13 mouse cellular contexts compared by ENCODE assay signal in genomic region chr11:20555651-20556050, GRCm38 (mm10).
"Had no signal": no experiment of that assay in that cellular context is flagged by ENCODE, and none has a peak within 500 bp of the region (broad histone marks: within the 10 kb centered on the region; RNA-seq: fewer than 3 reads in every experiment).

No protein-coding gene starts in this region.

- H3K27me3 ChIP-seq: kidney, embryonic 15.5 days; midbrain, embryonic 12.5 days; neural tube, embryonic 13.5 days had no signal

- ATAC-seq: intestine, embryonic 16.5 days; midbrain, embryonic 16.5 days had no signal

- H3K27ac ChIP-seq: kidney, embryonic 15.5 days; midbrain, embryonic 12.5 days; neural tube, embryonic 13.5 days had no signal

- H3K4me3 ChIP-seq: kidney, embryonic 15.5 days; midbrain, embryonic 12.5 days; neural tube, embryonic 13.5 days had no signal

- H3K9me3 ChIP-seq: kidney, embryonic 15.5 days; midbrain, embryonic 12.5 days; neural tube, embryonic 13.5 days had no signal

- H3K4me2 ChIP-seq: kidney, embryonic 15.5 days; lung, embryonic 14.5 days; midbrain, embryonic 12.5 days; neural tube, embryonic 13.5 days had no signal

- H3K36me3 ChIP-seq: kidney, embryonic 15.5 days; midbrain, embryonic 12.5 days; neural tube, embryonic 13.5 days had no signal

- H3K9ac ChIP-seq: kidney, embryonic 15.5 days; lung, embryonic 14.5 days; midbrain, embryonic 12.5 days; neural tube, embryonic 13.5 days had no signal

- DNase-seq: kidney, adult 2 months; kidney, postnatal 14 days; lung, embryonic 14.5 days; lung, postnatal 10 days; lung, postnatal 4 days; retina, postnatal 1 day; thymus, adult 18-20 months; thymus, postnatal 25 days had no signal
